In the genomic region with DNA sequence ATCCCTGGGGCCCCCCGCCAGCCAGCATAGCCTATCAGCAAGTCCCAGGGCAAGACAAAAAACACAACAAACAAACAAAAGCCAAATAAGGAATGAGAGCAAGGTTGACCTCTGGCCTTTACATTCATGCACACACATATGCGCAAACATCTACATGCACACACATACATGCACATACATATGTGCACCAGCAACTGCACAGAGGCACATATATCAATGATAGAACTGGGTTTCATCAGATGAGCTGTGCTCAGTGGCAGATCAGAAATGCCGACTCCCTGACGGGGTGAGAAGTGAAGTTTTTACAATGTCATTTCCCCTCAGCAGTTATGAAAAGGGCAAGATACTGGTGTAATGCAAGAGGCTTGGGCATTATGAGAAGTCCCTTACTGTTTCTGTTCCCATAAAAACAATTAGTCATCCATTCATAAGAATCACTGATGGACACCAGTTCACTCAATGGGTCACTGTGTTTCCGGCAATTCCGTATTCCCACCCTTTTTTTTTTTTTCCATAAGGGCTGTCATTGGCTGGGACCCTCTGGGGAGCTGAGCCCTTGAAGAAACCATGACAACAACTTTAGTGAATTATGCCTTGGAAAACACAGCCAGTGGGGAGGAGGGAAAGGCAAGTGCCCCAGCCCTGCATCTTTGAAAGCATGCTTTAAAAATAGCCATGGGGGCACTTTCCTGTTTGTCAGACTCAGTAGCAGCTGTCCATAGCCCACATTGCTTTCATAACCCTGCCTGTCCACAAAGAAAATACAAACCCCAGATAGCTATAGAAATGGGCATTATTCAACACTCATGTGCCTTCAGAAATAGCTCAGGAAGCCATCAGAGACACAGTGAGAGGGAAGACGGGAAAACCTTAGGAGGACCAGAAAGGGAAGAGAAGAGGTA, we compare ENCODE assay signal across 12 mouse cellular contexts.
A peak's percentile ranks its signal among the peaks of the same experiment; 100 is the strongest.
DNase-seq lines count a peak whose midpoint lies in the region; ATAC-seq lines count a peak whose summit lies in the region.
"Had no signal": no experiment of that assay in that cellular context is flagged by ENCODE, and none has a peak within 500 bp of the region (broad histone marks: within the 10 kb centered on the region; RNA-seq: fewer than 3 reads in every experiment).

No protein-coding gene starts in this region.

- no peak overlapping the region for H3K9ac ChIP-seq in embryonic facial prominence, embryonic 14.5 days (ENCODE audit: low read depth, low read length)
- H3K9ac ChIP-seq in hindbrain, embryonic 12.5 days, result no peak overlapping the region
- H3K9ac ChIP-seq in midbrain, embryonic 16.5 days (ENCODE audit: low read depth, low read length), result no peak overlapping the region
- H3K9ac ChIP-seq: embryonic facial prominence, embryonic 13.5 days; liver, embryonic 13.5 days had no signal

- no peaks in the 10 kb centered on the region for H3K9me3 ChIP-seq in embryonic facial prominence, embryonic 14.5 days (ENCODE audit: control insufficient read depth, low read length)
- no peaks in the 10 kb centered on the region for H3K9me3 ChIP-seq in hindbrain, embryonic 12.5 days (replicated peaks)
- no peaks in the 10 kb centered on the region for H3K9me3 ChIP-seq in midbrain, embryonic 16.5 days (replicated peaks; ENCODE audit: control insufficient read depth, low read length, poor library complexity, severe bottlenecking)
- H3K9me3 ChIP-seq: embryonic facial prominence, embryonic 13.5 days; liver, embryonic 13.5 days had no signal

- 0 out of 2 replicates have a peak overlapping the region, but pooled peaks have one; percentile 13 for H3K27ac ChIP-seq in embryonic facial prominence, embryonic 14.5 days (replicated peaks; ENCODE audit: low read depth, low read length)
- peak overlapping the region; percentile 68 for H3K27ac ChIP-seq in hindbrain, embryonic 12.5 days
- H3K27ac ChIP-seq in midbrain, embryonic 16.5 days (ENCODE audit: low read length), result no peak overlapping the region
- H3K27ac ChIP-seq: embryonic facial prominence, embryonic 13.5 days; liver, embryonic 13.5 days had no signal

- ATAC-seq in embryonic facial prominence, embryonic 14.5 days (ENCODE audit: low read depth), result peak; percentile 47; the same call in 1 of the 2 replicates
- peak; percentile 68 for ATAC-seq in hindbrain, embryonic 12.5 days (ENCODE audit: low FRiP score)
- ATAC-seq in midbrain, embryonic 16.5 days, result 0 out of 2 replicates have a peak, but pooled peaks have one; percentile 51
- ATAC-seq in megakaryocyte-erythroid progenitor cell, adult 5-6 weeks (replicated peaks; ENCODE audit: low FRiP score, low TSS enrichment, poor library complexity, severe bottlenecking), result no peak

- H3K36me3 ChIP-seq in embryonic facial prominence, embryonic 14.5 days (ENCODE audit: control insufficient read depth, insufficient read depth, low read length), result no peaks in the 10 kb centered on the region
- no peaks in the 10 kb centered on the region for H3K36me3 ChIP-seq in hindbrain, embryonic 12.5 days
- H3K36me3 ChIP-seq in midbrain, embryonic 16.5 days (ENCODE audit: control insufficient read depth, insufficient read depth, low read length), result no peaks in the 10 kb centered on the region
- H3K36me3 ChIP-seq: embryonic facial prominence, embryonic 13.5 days; liver, embryonic 13.5 days had no signal

- WGBS in embryonic facial prominence, embryonic 14.5 days, result 64% methylated on average over 7 of the region's 7 CpGs
- WGBS in hindbrain, embryonic 12.5 days, result 49% methylated on average over 7 of the region's 7 CpGs
- 55% methylated on average over 7 of the region's 7 CpGs for WGBS in midbrain, embryonic 16.5 days

- peak; percentile 9 for DNase-seq in kidney, adult 9 months
- no peak for DNase-seq in kidney, adult 11 months
- DNase-seq in embryonic facial prominence, embryonic 14.5 days (ENCODE audit: low spot score), result peak; percentile 62
- DNase-seq in urinary bladder, postnatal 14 days (ENCODE audit: low spot score), result no peak
- no peak for DNase-seq in frontal cortex, postnatal 10 days (ENCODE audit: low spot score in 2 of 2)
- DNase-seq: adrenal gland, postnatal 36 days; liver, embryonic 13.5 days; right cerebral cortex, postnatal 14 days had no signal

- H3K4me1 ChIP-seq in embryonic facial prominence, embryonic 14.5 days (ENCODE audit: control insufficient read depth, insufficient read depth, low read length), result no peaks in the 10 kb centered on the region; the same call in 1 of the 2 replicates
- peaks cover 22% of the 10 kb centered on the region for H3K4me1 ChIP-seq in hindbrain, embryonic 12.5 days
- no peaks in the 10 kb centered on the region; the same call in 1 of the 2 replicates for H3K4me1 ChIP-seq in midbrain, embryonic 16.5 days (ENCODE audit: control insufficient read depth, insufficient read depth, low read length)
- H3K4me1 ChIP-seq: embryonic facial prominence, embryonic 13.5 days; liver, embryonic 13.5 days had no signal

- H3K27me3 ChIP-seq in embryonic facial prominence, embryonic 14.5 days (replicated peaks; ENCODE audit: control insufficient read depth, insufficient read depth, low read length), result no peaks in the 10 kb centered on the region
- H3K27me3 ChIP-seq in hindbrain, embryonic 12.5 days, result no peaks in the 10 kb centered on the region
- H3K27me3 ChIP-seq in midbrain, embryonic 16.5 days (ENCODE audit: control insufficient read depth, insufficient read depth, low read depth, low read length), result no peaks in the 10 kb centered on the region
- H3K27me3 ChIP-seq: embryonic facial prominence, embryonic 13.5 days; liver, embryonic 13.5 days had no signal

- H3K4me3 ChIP-seq in embryonic facial prominence, embryonic 14.5 days (ENCODE audit: low read depth, low read length), result no peak overlapping the region
- H3K4me3 ChIP-seq in hindbrain, embryonic 12.5 days, result no peak overlapping the region
- no peak overlapping the region for H3K4me3 ChIP-seq in midbrain, embryonic 16.5 days (ENCODE audit: low read depth, low read length)
- H3K4me3 ChIP-seq: embryonic facial prominence, embryonic 13.5 days; liver, embryonic 13.5 days had no signal

- H3K4me2 ChIP-seq in embryonic facial prominence, embryonic 14.5 days (ENCODE audit: low read depth, low read length), result no peak overlapping the region
- H3K4me2 ChIP-seq in hindbrain, embryonic 12.5 days (replicated peaks), result no peak overlapping the region
- no peak overlapping the region for H3K4me2 ChIP-seq in midbrain, embryonic 16.5 days (ENCODE audit: low read length)
- H3K4me2 ChIP-seq: embryonic facial prominence, embryonic 13.5 days; liver, embryonic 13.5 days had no signal

Comparison
In these comparisons a context has a peak if more than half of its experiments do, and no peak if none do; other contexts are left out.
1. DNase-seq: peak in kidney, adult 9 months (single experiment) and embryonic facial prominence, embryonic 14.5 days (single experiment); none in kidney, adult 11 months (single experiment), urinary bladder, postnatal 14 days (single experiment) and frontal cortex, postnatal 10 days (0 of 2).